Mouse (Mus musculus): ENCODE data around the gene Saysd1.

Saysd1 gene

GRCm38 (mm10) chr14:20138484-20139355, at the start of gene Saysd1:
Saysd1 (minus strand) TSS chr14:20138534.
- DNase-seq, result no peak

- no peak for DNase-seq
Measured at GRCm38 (mm10) chr14:20185426-20185825, 47.1 kb upstream of the Saysd1 start.

GRCm38 (mm10) chr14:20183701-20184100, 45.4 kb upstream of the Saysd1 start:
- DNase-seq, result no peak

- no peak for DNase-seq
Measured at GRCm38 (mm10) chr14:20182596-20182995, 44.3 kb upstream of the Saysd1 start.

- peak; percentile 73 for DNase-seq
Measured at GRCm38 (mm10) chr14:20181466-20181921, 43.2 kb upstream of the Saysd1 start, which contains the start of gene Kcnk5. Kcnk5 (minus strand) TSS chr14:20181809.

- no peak for DNase-seq
Measured at GRCm38 (mm10) chr14:20180751-20181162, 42.4 kb upstream of the Saysd1 start.

GRCm38 (mm10) chr14:20180304-20180703, 42.0 kb upstream of the Saysd1 start:
- no peak for DNase-seq

- no peak for DNase-seq
Measured at GRCm38 (mm10) chr14:20179731-20180280, 41.5 kb upstream of the Saysd1 start.

GRCm38 (mm10) chr14:20179080-20179479, 40.7 kb upstream of the Saysd1 start:
- no peak for DNase-seq

GRCm38 (mm10) chr14:20178593-20178992, 40.3 kb upstream of the Saysd1 start:
- DNase-seq, result no peak

GRCm38 (mm10) chr14:20177494-20178123, 39.3 kb upstream of the Saysd1 start:
- no peak for DNase-seq

- DNase-seq, result no peak
Measured at GRCm38 (mm10) chr14:20175705-20176104, 37.4 kb upstream of the Saysd1 start.

GRCm38 (mm10) chr14:20175114-20175513, 36.8 kb upstream of the Saysd1 start:
- no peak for DNase-seq

GRCm38 (mm10) chr14:20174696-20175095, 36.4 kb upstream of the Saysd1 start:
- DNase-seq, result no peak

- DNase-seq, result no peak
Measured at GRCm38 (mm10) chr14:20173873-20174490, 35.6 kb upstream of the Saysd1 start.

GRCm38 (mm10) chr14:20172924-20173323, 34.6 kb upstream of the Saysd1 start:
- no peak for DNase-seq

GRCm38 (mm10) chr14:20172509-20172908, 34.2 kb upstream of the Saysd1 start:
- DNase-seq, result no peak

- no peak for DNase-seq
Measured at GRCm38 (mm10) chr14:20171840-20172239, 33.5 kb upstream of the Saysd1 start.

- DNase-seq, result no peak
Measured at GRCm38 (mm10) chr14:20169251-20169650, 30.9 kb upstream of the Saysd1 start.

- no peak for DNase-seq
Measured at GRCm38 (mm10) chr14:20168478-20168877, 30.1 kb upstream of the Saysd1 start.

GRCm38 (mm10) chr14:20168054-20168453, 29.7 kb upstream of the Saysd1 start:
- no peak for DNase-seq

GRCm38 (mm10) chr14:20165413-20165812, 27.1 kb upstream of the Saysd1 start:
- DNase-seq, result no peak

GRCm38 (mm10) chr14:20164438-20164837, 26.1 kb upstream of the Saysd1 start:
- no peak for DNase-seq

Data from right cerebral cortex, postnatal 14 days (tissue).